Mouse (Mus musculus): ENCODE results near the gene Spink8.

- TF ChIP-seq CTCF (conservative IDR thresholded peaks at IDR 0.05; ENCODE audit: low read length) = no peak
- TF ChIP-seq NANOG (IDR thresholded peaks at IDR 0.05; ENCODE audit: borderline replicate concordance, low read length) = no peak
- TF ChIP-seq POU5F1 (IDR thresholded peaks at IDR 0.05; ENCODE audit: borderline replicate concordance, low read length) = no peak
These were observed 51.0 kb downstream of the Spink8 start for GRCm38 (mm10) chr9:109863085-109863484.

Data from E14TG2a.4 (cell line).